Mouse (Mus musculus): Measurements from ENCODE around the gene Npm1. TPM values are rescaled to one million over a fixed set of nuclear protein-coding genes. Genes with fewer than 3 reads are reported as not detected.

The Npm1 gene
- polyA plus RNA-seq (2017; shearing (Covaris generic)), result 758 TPM

DNA sequence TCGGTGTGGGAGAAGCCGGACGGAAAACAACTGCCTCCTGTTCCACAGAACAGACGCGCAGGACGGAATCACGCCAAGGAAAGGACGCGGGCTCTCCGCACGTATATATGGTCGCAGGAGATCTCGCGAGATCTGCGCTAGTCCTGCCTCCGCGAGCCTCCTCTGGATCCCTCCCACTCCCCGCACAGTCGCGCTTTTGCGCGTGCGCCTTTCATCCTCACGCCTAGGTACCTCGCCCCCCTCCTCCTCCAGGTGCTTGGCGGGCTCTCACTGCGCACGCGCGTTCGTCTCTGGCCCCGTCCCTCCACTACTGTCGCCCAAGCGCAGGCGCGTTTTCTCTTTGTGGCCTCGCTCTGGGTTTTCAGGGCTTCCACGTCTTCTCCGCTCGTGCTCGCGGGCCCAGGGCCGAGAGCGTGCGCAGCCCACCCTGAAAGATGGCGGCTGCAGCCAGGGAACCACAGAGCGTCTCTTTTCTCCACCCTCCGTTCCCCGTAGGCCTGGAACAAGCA lies at the start of gene Npm1:
TSS of gene Npm1 (minus strand) at position 209 of the 509 bp plus-strand sequence.

GRCm38 (mm10) chr11:33203383-33204328 lies 40.6 kb upstream of the Npm1 start, which contains the start of gene Tlx3:
TSS of gene Tlx3 (minus strand) at chr11:33203589.

DNA sequence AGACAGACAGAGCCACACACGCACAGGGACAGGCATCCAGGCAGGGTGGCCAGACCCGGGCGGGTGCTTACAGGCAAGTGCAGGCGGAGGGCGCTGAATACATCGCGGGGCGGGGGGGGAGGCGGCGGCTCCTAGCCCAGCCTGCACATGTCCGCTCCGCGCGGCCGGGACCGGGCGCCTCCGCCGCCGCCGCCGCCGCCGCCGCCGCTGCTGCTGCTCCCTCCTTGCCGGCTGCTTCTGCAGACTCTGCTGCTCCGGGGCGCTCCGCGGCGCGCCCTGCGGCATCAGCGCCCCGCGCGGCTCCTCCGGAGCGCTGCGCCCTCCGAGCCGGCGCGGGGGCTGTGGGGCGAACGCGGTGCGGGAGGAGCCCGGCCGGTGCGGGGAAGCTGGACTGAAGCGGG lies 15.8 kb downstream of the Npm1 start, which contains the start of gene Fgf18:
TSS of gene Fgf18 (minus strand) at position 230 of the 401 bp plus-strand sequence.

Other genes starting within 250 kb of the Npm1 start
- gene Fgf18, start 15.8 kb downstream of the Npm1 start, polyA plus RNA-seq (2017; shearing (Covaris generic)), result not detected
- gene Tlx3, start 40.4 kb upstream of the Npm1 start, polyA plus RNA-seq (2017; shearing (Covaris generic)), result not detected
- not detected for gene Gm12117, start 113.5 kb upstream of the Npm1 start, polyA plus RNA-seq (2017; shearing (Covaris generic))